Mouse (Mus musculus) layer of hippocampus, adult 18-20 months (tissue): ENCODE measurements around the gene Cavin4. TPM values are rescaled to one million over a fixed set of nuclear protein-coding genes. Genes with fewer than 3 reads are reported as not detected.

ENCODE experiments used
- DNase-seq, 2 experiments: peaks; one replicate each; pipeline ENCODE4 v3.0.0; 2022; ENCODE audit warnings: low spot score in 2 of 2
- long read RNA-seq: library from polyadenylated mRNA; stranded (forward); transcript quantifications from one replicate; pipeline ENCODE4 v2.0.0, GENCODE M21; 2021
- total RNA-seq, 2 experiments: library from RNA; stranded (reverse); gene quantifications; 2 replicates each; pipeline ENCODE4 v1.2.3; 2021

Cavin4 gene
- total RNA-seq, result 1 to 10 TPM; 1.5 to 1.7 TPM
- long read RNA-seq, result 0 reads

DNA sequence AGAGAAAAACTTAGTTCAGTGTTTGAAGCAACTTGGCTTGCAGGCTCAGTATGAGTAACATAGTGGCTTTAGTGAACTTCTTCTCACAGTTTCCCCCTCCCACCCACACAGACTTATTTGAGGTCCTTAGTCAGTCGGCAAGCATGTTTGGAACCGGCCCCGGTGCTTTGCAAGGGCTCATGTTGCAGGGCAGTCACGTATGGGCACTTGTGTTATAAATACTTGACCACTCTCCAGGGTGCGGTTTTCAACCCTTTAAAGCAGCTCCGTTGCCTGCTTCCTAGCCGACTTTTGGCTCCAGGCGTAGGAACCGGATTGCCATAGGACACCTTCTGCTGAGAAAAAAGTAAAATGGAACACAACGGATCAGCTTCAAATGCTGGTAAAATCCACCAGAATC lies at the start of gene Cavin4:
TSS of gene Cavin4 (plus strand) at position 244 of the 400 bp plus-strand sequence.
- no peak for DNase-seq

DNA sequence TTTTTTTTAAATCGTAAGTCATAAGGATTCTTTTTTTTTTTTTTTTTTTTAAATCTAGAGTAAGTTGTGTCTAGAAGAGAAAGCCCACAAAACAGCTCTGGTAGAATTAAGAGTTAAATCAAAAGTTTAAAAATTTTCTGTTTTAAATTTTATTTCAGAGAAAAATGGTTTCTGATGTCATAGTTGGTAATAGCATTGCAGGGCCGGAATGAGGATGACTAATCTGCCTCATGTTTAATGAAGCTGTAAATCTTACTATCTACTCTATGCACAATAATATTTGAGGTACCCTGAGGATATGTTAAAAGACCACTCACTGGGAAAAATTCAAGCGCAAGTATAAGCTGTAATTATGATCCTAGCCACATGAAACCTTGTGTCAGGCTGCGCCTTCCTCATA lies 47.8 kb upstream of the Cavin4 start:
- DNase-seq, result no peak

DNA sequence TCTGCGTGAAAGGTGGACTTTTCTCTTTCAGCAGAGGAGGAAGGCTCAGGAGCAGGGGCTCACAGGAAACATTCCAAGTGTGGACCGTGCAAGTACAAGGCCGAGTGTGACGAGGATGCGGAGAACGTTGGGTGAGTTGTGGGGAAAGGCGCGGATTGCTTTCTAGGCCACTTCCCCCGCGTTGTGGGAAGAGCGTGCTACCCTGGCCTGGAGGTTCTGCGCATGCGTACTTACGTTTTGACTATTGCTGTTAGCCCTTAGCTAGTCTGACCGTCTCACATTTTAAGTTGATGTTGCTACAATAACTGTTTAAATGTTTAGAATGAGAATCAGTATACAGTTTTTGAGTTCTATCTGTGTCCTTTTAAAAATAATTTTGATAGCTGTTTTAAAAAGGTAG lies 46.1 kb upstream of the Cavin4 start:
- no peak for DNase-seq

DNA sequence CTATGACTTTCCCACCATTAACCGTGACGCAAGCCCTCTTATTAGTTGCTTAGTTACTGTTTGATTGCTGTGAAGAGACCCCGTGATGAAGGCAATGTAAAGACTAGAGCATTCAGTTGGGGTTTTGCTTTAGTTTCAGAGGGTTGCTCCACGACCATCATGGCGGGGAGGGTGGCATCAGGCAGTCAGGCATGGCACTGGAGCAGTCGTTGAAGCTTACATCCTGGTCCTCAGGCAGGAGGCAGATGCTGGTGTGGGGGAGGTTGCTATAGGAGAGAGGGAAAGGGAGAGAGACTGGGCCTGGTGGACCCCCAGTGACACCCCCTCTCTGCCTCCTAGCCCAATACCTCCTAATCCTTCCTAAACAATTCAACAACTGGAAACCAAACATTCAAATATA lies 43.2 kb upstream of the Cavin4 start:
- DNase-seq, result no peak

DNA sequence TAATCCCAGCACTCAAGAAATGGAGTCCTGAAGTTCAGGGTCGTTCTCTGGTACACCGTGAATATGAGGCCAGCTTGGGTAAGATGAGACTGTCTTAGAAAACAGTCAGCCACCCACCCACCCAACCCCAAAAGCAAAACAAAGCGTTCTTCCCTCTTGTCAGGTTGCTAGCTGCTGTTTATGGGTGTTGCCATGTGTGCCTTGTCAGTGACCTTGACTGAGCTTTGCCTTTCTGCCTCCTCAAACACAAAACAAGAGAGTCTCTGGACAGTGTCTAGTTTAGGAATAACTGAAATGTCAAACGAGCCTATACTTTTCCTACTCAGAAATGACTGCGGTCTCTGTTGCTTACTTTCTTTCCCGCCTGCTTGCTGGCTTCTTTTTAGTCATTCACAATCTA lies 41.1 kb upstream of the Cavin4 start:
- no peak for DNase-seq

DNA sequence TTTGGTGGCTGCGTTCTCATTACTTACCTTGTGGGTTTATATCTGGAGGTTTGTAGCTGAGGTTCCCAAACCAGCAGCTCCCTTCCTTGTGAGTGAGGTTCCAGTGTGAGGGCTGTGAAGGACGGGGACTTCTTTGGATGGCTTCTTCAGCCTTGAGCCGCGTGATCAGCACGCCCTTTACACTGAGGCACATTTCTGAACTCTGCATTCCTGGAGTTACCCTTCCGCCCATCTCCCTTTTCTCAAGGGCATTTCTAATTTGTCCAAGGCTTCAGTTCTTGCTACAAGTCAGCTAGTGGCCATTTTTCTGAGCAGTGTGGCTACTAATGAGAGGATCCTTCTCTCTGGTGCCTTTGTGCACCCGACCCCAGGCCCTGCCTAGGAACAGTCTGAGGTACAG lies 40.4 kb upstream of the Cavin4 start:
- DNase-seq, result no peak

DNA sequence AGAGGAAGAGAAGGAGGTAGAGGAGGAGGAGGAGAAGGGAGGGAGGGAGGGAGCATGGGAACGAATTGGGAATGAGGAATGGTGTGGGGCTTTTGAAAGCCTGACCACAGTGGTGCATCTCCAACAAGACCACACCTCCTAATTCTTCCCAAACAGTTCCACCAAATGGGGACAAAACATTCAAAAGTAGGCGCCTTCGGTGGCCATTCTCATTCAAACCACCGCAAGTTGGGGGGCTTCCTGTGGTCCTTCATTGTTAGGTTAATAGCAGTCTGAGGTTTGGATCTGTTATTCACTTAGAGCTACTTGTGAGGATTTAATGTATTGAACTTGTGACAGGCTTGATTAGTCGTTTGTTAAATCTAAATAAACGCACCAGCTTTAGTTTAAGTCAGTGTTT lies 38.4 kb upstream of the Cavin4 start:
- no peak for DNase-seq

DNA sequence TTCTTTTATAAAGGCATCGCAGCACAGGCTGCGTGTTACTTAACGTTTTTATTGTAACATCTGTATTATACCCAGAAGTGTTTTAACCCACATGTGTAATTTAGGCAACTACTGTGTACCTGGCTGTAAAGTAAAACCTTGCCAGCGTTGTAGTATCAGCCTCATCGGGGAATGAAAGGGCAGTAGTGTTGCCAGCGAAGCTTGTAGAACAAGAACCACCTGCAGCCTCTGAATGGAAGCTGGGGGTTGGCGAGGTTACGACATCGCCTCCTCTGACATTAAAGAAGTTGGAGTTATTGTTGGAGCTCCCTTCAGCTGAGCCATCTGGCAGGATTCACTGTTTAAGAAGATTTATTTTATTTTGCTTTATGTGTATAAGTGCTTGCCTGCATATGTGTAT lies 37.5 kb upstream of the Cavin4 start:
- DNase-seq, result no peak

DNA sequence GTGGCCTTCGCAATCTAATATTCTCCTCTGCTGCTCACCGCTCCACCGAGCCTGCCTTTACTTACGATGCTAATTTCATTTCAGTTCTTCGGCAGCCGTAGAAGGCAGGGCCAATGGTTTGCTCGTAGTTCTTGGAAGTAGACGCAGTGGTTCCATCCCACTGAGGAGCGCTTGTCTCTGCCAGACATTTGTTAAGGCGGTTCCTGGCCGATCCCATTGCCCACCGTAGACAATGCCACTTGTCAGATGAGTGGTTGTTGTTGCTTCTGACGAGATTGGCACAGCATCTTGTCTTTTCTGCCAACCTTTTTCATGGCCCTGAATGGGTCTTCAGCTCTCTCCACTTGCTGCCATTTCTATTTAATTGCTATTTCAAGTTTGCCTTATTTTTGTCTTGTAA lies 33.9 kb upstream of the Cavin4 start:
- peak in 1 of 2 experiments; percentile 45 for DNase-seq

DNA sequence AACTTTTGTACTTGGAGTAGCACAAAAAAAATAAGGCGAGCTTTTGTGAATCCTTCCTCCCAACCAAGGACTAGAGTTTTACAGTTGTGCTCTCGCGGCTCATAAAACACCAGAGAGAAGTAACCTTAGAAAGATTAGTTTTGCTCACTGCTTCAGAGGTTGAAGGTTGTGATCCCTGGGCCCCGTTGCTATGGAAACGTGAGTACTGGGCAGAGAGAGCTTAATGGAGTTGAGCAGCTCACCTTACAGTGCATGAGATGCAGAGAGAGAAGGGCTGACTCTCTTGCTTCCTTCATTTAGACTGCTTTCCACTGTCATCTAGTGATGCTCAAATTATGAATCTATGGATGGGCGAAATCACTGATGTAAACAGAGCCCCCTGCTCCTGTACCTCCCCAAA lies 29.8 kb upstream of the Cavin4 start:
- no peak for DNase-seq

DNA sequence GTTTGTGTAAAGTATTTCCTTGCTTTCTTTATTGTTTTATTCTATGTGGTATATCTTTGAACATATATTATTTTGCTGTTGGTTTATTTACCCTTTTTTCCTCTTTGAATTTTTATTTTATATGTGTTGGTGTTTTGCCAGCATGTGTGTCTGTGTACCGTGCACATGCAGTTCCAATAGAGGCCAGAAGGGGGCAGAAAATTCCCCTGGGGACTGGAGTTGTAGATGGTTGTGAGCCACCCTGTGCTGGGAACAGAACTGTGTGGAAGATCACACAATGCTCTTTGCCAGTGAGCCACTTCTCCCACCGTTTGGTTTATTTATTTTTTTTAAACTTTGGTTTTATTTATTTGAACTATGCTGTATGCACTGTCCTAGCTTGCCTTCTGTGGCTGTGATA lies 29.3 kb upstream of the Cavin4 start:
- DNase-seq, result no peak

DNA sequence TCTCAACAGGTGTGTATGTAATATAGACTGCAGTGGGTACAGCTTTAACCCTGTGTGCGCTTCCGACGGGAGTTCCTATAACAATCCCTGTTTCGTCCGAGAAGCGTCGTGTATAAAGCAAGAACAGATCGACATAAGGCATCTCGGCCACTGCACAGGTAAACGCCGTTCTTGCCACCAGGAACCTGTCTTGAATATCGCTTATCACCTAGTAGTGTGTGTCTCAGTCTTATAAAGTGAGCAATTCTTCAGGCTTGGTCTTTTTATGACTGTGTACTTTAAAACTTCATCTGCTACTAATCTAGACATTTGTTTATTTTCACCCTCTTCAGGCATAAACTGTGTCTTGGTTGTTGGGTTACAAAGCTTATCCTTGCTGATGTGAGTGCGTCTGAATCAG lies 26.5 kb upstream of the Cavin4 start:
- no peak for DNase-seq

DNA sequence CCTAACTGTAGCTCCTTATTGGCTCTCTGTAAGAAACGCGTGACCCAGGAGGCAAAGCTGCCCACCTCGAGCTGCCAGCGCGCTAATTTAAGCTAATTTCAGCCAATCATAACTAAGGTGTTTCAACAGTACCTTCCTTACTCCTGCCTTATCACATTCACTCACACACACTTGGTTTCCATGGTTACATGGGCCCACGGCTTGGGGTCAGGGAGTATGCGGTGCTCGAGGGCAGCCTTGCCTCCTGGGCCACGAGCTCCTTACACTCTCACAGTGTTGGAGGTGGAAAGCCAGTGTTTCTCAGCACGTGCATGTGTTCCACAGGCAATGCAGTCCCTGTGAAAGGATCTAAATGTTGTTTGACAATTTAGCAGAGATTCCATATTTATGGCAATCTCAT lies 25.2 kb upstream of the Cavin4 start:
- DNase-seq, result no peak

DNA sequence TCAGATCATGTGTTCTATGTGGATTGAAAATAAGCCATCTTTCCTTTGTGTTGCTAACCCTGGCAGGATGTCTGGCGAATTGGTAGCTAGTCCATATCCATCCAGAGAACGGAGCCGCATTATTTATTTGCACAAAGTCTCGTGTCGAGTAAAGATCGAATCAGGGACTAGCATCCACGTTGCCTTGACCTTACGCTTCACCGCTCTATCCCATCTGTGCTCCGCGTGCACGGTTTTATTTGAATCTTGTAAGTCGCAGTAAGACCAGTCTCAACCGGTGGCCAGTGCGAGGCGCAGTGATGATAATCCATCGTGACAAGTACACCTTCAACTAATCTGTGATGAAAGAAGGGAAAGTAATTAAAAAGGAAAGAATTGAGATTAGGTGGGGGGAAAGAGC lies 23.8 kb upstream of the Cavin4 start:
- DNase-seq, result no peak

DNA sequence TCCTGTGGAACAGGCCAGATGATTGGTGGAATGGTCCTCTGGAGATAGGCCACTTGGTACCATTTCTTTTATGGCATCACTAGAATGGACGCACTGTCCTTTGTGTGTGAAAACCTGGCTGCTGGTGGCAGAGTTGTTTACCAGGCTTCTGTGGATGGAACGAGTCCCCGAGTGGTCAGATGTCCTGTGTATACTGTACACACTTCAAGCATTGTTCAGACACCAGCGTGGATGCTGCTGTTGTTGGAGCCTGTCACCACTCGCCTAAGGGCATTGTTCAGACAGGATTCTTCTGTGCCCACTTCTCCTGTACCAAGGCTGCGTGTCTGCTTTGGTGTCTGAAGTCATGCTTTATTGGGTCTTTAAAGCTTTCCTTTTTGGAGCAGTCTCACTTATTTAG lies 19.5 kb upstream of the Cavin4 start:
- DNase-seq, result peak; percentile 25 to 58

DNA sequence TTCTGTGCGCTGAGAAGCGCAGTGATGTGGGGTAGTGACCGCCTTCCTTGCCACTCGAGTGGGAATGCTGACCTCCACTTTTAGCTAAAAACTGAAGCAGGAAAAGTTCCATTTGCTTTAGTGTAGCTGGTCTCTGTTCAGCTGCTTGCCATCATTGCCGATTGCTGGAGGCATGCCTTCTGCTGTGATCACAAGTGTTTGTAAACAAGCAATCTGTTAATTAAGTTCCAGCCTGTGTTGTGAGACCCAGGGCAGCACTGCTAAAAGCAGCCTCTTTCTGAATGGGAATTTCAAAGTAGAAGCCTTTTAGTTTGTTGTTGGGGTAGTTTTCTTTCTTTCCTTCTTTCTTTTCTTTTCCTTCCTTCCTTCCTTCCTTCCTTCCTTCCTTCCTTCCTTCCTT lies 17.2 kb upstream of the Cavin4 start:
- DNase-seq, result no peak

DNA sequence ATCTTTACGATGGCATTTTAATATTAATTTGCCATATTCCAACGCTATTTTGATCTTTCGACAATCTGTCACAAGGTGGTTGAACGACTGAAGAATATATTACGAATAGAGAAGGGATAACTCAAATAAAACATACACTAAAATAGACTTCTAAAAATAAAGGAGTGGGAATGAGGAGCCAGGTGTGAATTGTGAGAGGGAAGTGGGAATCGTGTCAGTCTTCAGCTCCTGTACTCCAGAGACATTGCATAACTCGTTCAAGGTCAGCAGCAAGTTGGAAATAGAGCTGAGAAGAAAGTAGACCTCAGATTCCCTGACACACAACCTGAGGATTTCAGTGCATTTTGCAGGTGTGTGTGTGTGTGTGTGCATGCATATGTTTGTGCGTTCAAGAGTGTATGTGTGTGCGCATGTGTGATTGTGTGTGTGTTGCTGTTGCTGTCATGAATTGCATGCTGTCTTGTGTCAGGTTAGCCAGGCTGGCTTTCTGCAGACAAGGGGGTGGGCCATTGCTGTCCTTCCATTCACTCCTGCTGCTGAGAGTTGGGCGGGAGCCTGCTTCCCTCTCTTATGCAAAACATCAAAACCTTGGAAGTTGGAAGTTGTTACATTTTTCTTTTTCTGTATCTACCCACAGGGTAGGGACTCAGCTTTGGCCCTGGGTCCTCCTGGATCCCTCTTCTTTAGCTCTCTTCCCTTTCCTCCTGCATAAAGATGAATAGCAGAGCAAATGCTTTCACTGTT lies 12.5 kb upstream of the Cavin4 start:
- no peak for DNase-seq

DNA sequence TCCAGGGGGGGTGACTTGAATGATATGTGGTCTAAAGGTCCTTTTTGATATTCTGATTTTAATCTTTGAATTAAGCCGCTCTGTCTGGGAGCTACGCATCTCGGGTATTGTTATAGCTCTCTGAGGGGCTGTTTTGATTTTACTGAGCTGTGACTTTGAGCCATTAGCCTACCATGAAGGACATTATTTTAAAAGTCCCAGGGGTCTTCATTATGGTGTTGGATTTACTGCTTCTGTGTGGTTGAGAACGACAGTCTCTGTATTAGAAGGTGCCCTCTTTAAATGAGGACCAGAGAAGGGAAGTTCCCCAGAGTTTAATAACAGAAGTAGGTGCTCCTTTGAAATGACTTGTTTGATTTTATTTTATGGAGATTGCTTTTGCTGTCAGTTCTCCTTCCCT lies 9.2 kb upstream of the Cavin4 start:
- DNase-seq, result no peak

DNA sequence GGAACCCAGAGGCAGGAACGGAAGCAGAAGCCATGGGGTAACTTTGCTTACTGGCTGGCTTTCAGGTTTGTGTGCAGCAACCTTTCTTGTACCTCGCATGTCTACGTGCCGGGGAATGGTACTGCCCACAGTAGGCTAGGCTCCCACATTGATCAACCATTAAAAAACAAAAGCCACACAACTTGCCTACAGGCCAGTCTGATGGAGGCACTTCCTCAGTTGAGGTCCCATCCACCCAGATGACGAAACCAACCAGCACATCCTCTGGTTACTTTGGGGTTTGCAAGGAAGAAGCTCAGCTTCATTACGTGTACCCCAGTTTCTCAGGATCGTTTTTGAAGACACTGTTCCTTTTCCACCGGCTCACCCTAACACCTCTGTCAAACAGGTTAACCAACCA lies 6.8 kb upstream of the Cavin4 start:
- no peak for DNase-seq

DNA sequence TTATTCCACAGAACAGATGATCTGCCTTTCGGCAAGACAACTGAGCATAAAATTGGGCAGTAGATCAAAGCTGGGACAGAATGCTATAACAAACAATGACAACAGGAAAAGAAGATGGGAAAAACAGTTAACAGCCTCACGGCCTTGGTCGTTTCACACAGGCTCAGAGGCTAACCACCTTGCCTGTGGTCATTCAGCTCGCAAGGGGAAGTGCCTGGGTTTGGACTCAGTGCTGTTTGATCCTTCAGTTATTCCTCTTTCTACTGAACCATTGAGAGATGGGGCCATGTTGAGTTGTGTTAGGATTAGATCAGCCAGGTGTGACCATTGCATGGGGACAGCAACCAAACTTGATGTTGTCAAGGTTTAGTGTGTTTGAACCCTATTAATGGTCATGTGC lies 3.2 kb upstream of the Cavin4 start:
- no peak for DNase-seq

DNA sequence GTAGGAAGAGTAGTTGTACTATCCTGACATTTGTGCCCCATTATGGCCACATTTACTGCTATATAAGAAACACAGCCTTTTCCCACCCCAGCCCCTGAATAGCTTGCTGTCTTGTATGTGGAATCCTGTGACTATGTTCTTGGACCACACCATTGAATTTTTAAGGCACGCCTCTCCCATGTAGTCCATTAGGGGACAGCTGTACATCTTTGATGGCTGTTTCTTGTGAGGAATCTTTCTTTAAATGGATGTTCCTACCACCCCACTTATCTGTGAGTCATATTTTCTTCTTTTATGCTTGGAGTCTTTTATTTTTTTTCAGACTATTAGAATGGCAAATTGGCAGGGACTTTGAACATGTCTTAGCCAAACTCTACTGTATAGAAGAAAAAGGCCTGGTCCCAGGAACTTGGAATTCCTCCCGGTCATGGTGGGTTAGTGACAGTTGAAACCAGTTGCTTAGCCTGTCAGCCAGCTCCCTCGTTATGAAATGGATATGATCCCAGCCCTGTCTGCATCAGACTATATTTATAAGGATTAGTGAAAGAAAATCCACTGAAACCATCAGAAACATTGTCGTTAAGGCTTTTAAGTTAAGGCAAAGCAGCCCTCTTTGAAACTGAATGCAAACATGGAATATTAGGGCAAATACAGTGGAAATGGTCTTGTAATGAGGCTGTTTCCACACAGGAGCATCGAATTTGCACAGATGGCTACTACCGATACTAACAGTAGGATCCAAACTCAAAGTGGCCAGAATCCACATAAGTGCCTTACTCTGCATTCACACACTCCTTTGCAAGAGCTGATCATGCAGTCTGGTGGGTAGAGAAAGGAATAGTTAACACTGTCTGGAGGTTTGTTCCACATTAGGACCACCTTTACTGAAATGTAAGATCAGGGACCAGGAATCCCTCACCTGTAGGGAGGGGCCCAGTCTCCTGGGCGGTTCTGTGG lies 2.4 kb upstream of the Cavin4 start:
- DNase-seq, result no peak

DNA sequence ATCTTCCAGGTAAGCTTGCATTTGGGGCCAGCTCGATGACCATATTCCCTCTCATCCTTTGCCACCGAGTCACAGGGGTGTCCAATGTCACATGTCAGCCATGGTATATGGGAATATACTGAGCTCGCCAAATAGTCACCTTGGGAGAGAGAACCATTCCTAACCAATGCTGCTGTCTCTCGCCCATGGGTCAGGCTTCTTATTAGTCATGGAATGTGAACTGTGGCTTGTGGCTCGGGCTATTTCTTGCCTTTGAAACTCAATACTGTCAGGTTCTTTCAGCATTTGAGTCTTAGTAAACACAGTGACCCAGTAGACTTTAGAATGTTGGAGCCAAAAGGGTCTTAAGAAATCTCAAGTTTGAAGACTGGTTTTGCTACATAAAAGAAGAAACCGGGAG lies 707 bp downstream of the Cavin4 start:
- no peak for DNase-seq

DNA sequence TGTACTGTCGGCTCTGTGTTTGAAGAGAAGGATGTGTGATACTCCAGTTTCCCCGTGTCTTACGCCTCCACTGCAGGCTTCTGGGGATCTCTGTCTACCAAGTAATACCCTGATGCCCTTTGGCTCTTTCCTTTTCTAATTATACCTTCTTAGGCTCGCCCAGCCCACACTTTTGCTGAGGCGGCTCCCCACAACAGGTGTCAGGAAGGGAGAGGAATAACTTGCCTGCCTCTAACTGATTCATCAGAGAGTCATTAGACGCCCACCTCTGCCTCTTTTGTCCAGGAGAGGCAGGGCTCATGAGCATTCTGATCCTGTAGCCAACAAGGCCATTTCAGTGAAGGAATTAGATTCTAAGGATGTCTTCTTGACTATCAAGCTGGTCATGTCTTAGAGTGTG lies 4.0 kb downstream of the Cavin4 start:
- DNase-seq, result no peak
